Mouse (Mus musculus) testis, adult 2 months (tissue): ENCODE measurements around the gene Palm2. TPM values are rescaled to one million over a fixed set of nuclear protein-coding genes. Genes with fewer than 3 reads are reported as not detected.

Experiments used
- H3K27ac ChIP-seq: fragments of 200-500 bp; 2 replicates; pipeline ENCODE4 v1.5.1; 2012; ENCODE audit warnings: low read depth, low read length; ENCODE audit not compliant: control insufficient read depth, insufficient read depth
- H3K27me3 ChIP-seq: fragments of 200-500 bp; 2 replicates; pipeline ENCODE4 v1.6.1; 2012; ENCODE audit warnings: mild to moderate bottlenecking, low read length, moderate library complexity; ENCODE audit not compliant: control insufficient read depth, insufficient read depth
- H3K36me3 ChIP-seq: fragments of 200-500 bp; 2 replicates; pipeline ENCODE4 v1.6.1; 2012; ENCODE audit warnings: mild to moderate bottlenecking, low read length; ENCODE audit not compliant: control insufficient read depth, insufficient read depth
- H3K4me1 ChIP-seq: fragments of 200-500 bp; 2 replicates; pipeline ENCODE4 v1.6.1; 2012; ENCODE audit warnings: low read length; ENCODE audit not compliant: control insufficient read depth, insufficient read depth
- H3K4me3 ChIP-seq: fragments of 200-500 bp; 2 replicates; pipeline ENCODE4 v1.5.1; 2012; ENCODE audit warnings: low read depth, mild to moderate bottlenecking, low read length, moderate library complexity, mixed read lengths; ENCODE audit not compliant: control insufficient read depth
- CTCF ChIP-seq: fragments of 200-500 bp; IDR thresholded peaks from 2 replicates; pipeline ENCODE4 v1.5.1; 2012; ENCODE audit warnings: low read depth, mild to moderate bottlenecking, inconsistent platforms, low read length, moderate library complexity; ENCODE audit not compliant: control insufficient read depth, insufficient read depth, insufficient replicate concordance
- POLR2A ChIP-seq: fragments of 200-500 bp; IDR thresholded peaks from 2 replicates; pipeline ENCODE4 v1.6.1; 2012; ENCODE audit warnings: low read depth, mild to moderate bottlenecking, inconsistent platforms, low read length, moderate library complexity; ENCODE audit not compliant: control insufficient read depth
- polyA plus RNA-seq: library from polyadenylated mRNA; depleted of rRNA; stranded (reverse); fragments of >200 nt; gene quantifications from 2 replicates; pipeline ENCODE4 v1.2.3, GENCODE M21; 2012

Gene Palm2
- polyA plus RNA-seq, 1 experiment: 0.63 TPM

DNA sequence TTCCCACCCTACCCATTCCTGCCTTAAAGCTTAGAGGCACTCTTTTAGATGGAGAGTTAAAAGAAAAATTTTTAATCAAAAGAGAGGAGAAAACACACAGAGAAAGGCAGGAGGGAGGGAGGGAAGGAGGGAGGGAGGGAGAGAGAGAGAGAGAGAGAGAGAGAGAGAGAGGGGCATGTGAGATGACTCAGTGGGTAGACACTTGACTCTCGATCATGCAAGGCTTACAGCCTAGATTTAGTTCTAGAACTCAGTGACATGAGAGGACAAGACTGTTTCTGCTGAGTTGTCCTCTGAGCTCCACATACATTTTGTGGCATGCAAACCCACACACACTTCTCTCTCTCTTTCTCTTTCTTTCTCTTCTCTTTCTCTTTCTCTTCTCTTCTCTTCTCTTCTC, 125.4 kb downstream of the Palm2 start:
- Histone ChIP-seq H3K4me1 (no peaks in the 10 kb centered on the region), H3K36me3 (no peaks in the 10 kb centered on the region), H3K4me3 (no peak overlapping the region), H3K27ac (no peak overlapping the region), H3K27me3 (no peaks in the 10 kb centered on the region)
- no peak for TF ChIP-seq POLR2A
- no peak for TF ChIP-seq CTCF

DNA sequence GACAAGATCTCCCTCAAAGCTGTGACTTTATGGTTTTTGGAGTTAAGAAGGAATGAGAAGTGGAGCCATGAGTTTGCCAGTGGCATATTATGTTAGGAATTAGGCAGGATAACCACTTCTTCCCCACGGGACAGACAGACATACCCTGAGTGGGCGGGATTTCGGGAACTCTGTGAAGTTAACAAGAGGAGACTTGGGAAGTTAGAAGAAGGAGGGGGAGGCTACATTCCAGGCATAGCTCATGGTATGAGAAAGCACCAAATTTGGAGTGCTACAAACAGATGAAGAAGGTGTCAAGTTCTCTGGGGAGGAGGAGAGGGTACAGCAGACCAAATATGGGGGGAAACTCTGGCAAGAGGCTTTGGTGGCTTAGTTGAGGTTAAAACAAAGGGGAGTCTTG, 126.0 kb downstream of the Palm2 start:
- H3K27ac ChIP-seq: no peak overlapping the region
- H3K4me1 ChIP-seq: no peaks in the 10 kb centered on the region
- TF ChIP-seq CTCF (no peak), POLR2A (no peak)
- no peaks in the 10 kb centered on the region for H3K27me3 ChIP-seq
- no peak overlapping the region for H3K4me3 ChIP-seq
- no peaks in the 10 kb centered on the region for H3K36me3 ChIP-seq

DNA sequence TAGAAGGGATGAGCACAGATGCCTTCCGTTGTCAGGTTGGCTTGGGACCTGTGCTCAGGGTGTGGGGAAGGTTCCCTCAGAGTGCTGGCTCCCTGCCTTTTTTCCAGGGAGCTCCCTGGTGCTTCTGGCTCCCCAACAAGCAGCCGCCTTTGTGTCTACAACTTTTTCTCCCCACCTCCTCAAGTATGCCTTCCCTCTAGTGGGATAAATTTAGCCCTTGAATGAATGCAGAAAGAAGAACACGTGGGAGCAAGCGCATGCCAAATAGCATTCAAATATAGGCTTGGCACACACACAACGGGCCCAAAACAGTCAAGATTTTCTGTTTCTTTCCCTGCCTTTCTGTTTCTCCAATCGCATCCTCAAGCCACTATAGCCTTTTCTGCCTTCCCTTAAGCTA, 127.0 kb downstream of the Palm2 start:
- TF ChIP-seq POLR2A (no peak), CTCF (no peak)
- no peaks in the 10 kb centered on the region for H3K36me3 ChIP-seq
- no peaks in the 10 kb centered on the region for H3K27me3 ChIP-seq
- no peak overlapping the region for H3K4me3 ChIP-seq
- no peaks in the 10 kb centered on the region for H3K4me1 ChIP-seq
- no peak overlapping the region for H3K27ac ChIP-seq

DNA sequence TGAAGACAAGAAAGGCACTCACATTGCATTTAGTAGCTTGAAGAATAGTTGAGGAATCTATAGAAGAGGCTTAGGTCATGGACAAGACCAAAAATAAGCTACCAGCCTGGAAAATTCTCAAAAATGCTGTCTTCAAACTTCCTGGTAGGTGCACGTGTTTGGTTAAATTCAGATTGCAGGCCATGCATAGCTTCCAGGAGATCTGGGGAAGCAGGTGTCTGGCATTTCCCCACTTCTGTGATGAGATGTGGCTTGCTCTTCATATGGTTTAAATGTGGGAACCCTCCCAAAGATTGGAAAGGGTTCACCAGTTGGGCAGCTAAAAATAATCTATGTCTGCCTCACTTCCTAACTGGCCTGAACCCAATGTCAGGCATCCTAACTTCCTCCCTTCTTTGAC, 131.2 kb downstream of the Palm2 start:
- Histone ChIP-seq H3K27ac (no peak overlapping the region), H3K4me1 (peaks cover 9% of the 10 kb centered on the region), H3K4me3 (no peak overlapping the region), H3K36me3 (no peaks in the 10 kb centered on the region), H3K27me3 (no peaks in the 10 kb centered on the region)
- TF ChIP-seq POLR2A (no peak), CTCF (no peak)

DNA sequence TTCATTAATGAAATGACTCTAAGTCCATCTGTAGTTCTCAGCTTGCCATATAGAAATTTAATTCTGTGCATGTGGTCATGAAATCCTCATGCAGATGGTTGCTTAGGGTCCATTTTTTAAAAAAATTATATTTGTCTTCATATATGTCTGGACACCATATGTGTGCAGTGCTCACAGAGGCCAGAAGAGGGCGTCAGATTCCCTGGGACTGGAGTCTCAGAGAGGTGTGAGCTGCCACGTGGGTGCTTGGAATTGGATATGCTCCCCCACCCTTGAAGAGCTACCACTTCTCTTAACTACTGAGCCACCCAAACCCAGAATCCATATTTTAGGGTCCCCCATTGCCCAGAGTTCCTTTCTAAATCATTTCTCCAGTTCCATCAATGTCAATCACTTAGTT, 131.8 kb downstream of the Palm2 start:
- Histone ChIP-seq H3K36me3 (no peaks in the 10 kb centered on the region), H3K27ac (no peak overlapping the region), H3K4me1 (peaks cover 9% of the 10 kb centered on the region), H3K4me3 (no peak overlapping the region), H3K27me3 (no peaks in the 10 kb centered on the region)
- no peak for TF ChIP-seq POLR2A
- peak; percentile 35; the same call in 1 of the 2 replicates for TF ChIP-seq CTCF

DNA sequence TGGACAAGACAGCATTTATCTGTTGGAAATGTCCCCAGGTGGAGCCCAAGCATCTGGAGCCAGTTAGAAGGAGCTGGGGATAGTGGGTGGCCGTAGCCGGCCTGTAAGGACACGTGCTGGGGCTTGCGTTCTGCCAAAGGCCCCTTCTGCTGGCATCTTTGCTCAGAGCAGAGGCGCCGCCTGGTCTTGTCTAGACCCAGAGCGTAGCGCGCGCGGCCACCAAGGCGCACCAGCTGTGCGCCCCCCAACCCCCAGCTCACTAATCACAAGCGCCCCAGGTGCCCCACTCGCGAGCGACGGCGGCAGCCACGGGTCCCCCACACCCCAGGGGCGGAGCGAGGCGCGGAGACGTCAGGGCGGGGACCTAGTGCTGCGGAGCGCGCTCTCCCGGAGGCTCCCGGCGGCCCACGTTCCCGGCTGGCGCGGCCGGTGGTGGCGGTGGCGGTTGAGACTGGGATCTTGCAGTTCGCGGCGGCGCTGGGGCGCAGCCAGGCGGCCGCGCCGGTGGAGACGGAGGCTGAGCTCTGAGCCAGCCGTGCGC, 133.7 kb downstream of the Palm2 start, which contains the start of gene Pakap:
TSS of gene Pakap (plus strand) at position 514 of the 541 bp plus-strand sequence.
- no peak within 1 kb of the TSS; the same call in 1 of the 2 replicates for H3K27ac ChIP-seq
- H3K4me1 ChIP-seq: peaks cover 9% of the 10 kb centered on the region
- peak within 1 kb of the TSS; percentile 68 for H3K4me3 ChIP-seq
- no peaks in the 10 kb centered on the region for H3K36me3 ChIP-seq
- TF ChIP-seq CTCF (no peak), POLR2A (no peak)
- no peaks in the 10 kb centered on the region for H3K27me3 ChIP-seq

DNA sequence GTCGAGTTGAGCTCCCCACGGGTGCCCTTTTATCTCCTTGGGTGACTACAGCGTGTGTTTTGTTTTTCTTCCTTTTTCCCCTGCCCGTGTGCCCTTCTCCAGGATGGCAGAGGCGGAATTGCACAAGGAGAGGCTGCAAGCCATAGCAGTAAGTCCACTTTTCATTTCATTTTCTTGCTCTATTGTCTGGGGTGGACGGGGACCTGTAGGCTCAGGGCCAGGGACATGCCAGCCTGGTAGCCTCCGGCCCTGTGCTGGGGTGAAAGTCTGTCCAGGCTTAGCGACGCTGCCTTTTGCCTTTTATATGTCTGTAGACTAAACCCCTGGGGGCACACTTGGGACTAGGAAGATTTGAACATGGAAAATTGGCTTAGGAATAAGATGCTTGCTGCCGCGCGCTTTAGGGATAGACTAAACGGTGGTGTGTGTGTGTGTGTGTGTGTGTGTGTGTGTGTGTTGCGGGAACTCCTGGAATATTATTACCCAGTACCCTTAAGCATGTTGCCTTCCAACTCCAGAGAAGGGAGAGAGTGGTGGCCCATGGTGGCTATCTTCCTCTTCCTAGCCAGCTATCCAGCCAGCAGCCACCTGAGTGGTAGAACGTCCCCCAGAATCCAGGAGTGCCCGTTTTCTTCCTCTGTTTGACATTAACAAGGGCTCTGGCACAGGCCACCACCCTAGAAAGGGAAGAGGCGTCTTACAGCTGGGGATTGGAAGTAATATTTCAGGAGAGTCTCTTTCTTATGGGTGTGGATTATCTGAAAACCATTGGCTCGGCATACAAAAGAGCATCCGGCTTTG, 134.4 kb downstream of the Palm2 start:
- TF ChIP-seq POLR2A: no peak
- TF ChIP-seq CTCF: no peak
- Histone ChIP-seq H3K27me3 (no peaks in the 10 kb centered on the region), H3K4me1 (peaks cover 9% of the 10 kb centered on the region), H3K27ac (no peak overlapping the region), H3K4me3 (peak overlapping the region; percentile 68), H3K36me3 (no peaks in the 10 kb centered on the region)

DNA sequence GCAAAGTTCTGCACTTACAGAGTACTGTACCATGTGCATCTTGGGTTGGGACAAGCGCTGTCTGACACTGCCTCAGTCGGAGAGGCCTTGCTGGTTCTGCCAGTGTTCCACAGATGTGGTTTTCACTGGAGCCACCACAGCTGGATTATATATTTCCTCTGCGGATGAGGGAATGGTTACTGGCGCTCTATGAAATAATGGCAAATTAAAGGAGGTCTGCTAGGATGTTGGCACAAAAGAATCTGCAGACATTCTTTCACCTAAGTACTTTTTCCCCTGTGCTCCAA, 135.0 kb downstream of the Palm2 start:
- Histone ChIP-seq H3K4me1 (peaks cover 9% of the 10 kb centered on the region), H3K27me3 (no peaks in the 10 kb centered on the region), H3K4me3 (peak overlapping the region; percentile 68; the same call in 1 of the 2 replicates), H3K36me3 (no peaks in the 10 kb centered on the region), H3K27ac (no peak overlapping the region)
- TF ChIP-seq CTCF: no peak
